Mouse (Mus musculus): ENCODE measurements around the gene Hist1h4a. TPM values are rescaled to one million over a fixed set of nuclear protein-coding genes. Genes with fewer than 3 reads are reported as not detected.

Gene Hist1h4a
- polyA plus RNA-seq, 2 experiments from 2014 or later, result 3.1 TPM; not detected in 1

- no peak for ATAC-seq
Observed at GRCm38 (mm10) chr13:23757921-23758320, 3.1 kb downstream of the Hist1h4a start.

DNA sequence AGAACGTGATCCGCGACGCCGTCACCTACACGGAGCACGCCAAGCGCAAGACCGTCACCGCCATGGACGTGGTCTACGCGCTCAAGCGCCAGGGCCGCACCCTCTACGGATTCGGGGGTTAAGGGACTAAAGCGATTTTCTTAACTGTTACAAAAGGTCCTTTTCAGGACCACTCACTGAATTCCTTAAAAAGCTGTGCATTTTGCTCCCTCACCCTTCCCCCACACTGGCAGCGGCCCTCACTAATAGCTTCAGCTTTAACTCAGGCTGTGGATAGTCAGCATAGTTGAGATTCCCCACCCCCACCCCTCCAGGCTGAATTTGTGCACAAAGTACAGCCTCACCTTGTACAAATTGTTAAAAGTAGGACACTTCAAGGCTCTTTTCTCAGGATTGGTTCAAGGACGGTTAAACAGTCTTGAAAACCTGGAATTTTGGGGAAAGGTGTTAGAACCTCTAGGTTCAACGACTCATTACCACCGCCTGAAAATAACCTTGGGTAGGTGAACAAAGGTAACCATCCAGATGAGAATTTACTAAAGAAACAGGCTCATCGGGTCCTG lies 3.7 kb downstream of the Hist1h4a start:
- ATAC-seq, result no peak

GRCm38 (mm10) chr13:23756790-23757189 lies 4.2 kb downstream of the Hist1h4a start, which contains the start of gene Hist1h4b:
TSS of gene Hist1h4b (plus strand) at chr13:23757013.
- ATAC-seq, result peak; percentile 62

DNA sequence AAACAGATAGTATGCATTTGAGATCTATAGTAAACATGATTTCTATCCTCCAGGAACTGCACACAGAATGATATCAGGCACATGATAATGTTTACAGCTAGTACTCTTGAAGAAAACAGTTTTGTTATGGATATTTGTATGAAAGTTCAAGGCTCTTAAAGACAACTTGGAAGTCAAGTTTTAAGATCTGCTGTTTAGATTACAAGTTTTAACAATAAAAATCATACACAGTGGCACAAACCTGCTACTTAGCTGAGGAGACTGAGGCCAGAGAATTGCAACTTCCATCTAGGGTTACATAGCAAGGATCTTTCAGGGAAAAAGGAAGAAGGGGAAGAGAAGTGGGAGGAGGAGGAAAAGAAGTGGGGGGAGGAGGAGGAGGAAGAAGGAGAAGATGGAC lies 6.0 kb downstream of the Hist1h4a start:
- no peak for ATAC-seq

DNA sequence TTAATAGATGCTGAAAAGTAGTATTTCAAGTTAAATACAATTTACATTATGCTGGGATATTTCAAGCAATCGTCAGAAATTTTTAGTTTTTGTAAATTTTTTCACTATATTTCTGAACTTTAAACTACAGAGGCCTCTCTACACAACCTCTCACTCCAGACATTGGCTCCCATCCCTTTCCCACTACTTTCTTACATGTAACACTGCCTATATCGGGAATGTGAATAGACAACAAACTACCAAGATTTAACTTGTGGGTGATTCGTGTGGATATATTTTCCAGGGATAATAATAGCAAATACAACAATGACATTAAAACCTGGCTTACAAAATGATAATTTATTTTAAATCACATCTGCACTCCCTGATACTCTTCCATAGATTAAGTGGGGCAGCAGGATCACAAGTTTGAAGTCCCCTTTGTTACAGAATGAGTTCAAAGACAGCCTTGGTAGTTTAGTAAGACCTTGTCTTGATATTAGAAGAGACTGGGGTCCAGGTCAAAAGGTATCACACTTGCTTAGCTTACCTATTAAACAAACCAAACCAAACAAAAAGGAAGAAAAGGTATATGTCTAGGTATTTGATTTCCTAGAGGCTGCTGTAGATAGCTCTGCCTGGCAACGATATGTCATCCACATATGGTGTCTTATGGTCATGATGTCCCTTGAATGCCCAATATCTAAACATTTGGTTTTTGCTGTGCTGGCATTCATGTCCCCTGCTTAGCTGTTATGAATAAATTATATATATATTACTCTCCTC lies 7.5 kb downstream of the Hist1h4a start:
- no peak for ATAC-seq

DNA sequence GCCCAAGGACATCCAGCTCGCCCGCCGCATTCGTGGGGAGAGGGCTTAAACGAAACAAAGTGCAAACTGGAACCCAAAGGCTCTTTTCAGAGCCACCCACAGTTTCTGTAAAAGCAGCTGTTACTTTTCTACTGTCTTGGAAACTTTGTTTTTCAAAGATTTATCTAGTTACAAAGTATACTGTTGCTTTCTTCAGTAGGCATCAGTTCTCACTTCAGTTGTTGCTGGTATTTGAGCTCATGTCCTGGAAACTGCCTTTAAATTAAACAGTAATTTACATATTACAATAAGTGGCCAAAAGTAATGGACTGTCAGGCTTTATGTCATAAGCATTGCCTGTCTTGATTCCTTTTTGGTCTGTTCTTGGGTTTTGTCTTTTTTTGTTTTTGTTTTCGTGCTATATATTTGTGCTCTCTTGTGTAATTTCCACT lies 8.3 kb downstream of the Hist1h4a start:
- ATAC-seq, result no peak

GRCm38 (mm10) chr13:23752067-23752741 lies 8.8 kb downstream of the Hist1h4a start, which contains the start of gene Hist1h3b:
TSS of gene Hist1h3b (plus strand) at chr13:23752267.
- peak; percentile 38 for ATAC-seq

GRCm38 (mm10) chr13:23751478-23751956 lies 9.5 kb downstream of the Hist1h4a start:
- ATAC-seq, result no peak

- peak; percentile 38 for ATAC-seq
Observed at GRCm38 (mm10) chr13:23750839-23751477, 10.1 kb downstream of the Hist1h4a start, which contains the start of gene Hist1h2ab. TSS of gene Hist1h2ab (plus strand) at chr13:23751126.

- ATAC-seq, result no peak
Observed at GRCm38 (mm10) chr13:23749563-23750121, 11.4 kb downstream of the Hist1h4a start.

GRCm38 (mm10) chr13:23747892-23748288 lies 13.1 kb downstream of the Hist1h4a start:
- ATAC-seq, result no peak

DNA sequence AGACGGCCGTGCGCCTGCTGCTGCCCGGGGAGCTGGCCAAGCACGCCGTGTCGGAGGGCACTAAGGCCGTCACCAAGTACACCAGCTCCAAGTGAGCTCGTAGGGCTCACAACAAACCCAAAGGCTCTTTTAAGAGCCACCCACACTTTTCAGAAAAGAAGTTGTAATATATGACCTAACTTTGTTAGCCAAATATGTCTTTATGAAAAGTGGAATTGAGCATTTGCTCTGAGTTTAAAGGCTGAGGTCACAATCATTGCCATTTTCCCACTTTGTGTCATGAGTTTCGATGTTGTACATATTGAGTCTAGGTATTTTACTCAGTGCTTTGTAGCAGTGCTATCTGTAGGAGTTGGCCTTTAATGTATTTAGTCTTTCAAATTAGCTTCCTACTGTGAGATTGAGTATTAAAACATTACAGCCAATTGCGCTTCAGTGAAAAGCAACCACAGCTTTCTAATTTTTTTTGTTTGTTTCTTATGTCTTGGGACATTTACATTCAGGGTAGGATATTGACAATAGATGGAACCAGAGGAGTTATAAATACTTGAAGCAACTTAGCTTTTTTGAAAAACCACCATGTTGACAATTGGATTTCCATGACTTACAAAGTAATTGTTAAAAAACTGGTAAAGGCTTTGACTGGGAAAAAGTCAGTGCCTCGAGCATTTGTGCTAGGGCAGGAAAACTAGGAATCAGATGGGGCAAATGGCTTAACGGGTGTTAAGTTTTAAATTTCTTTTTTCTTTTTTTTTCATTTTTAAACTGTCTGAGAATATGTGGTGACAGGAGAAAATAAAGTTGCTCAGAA lies 13.7 kb downstream of the Hist1h4a start:
- no peak for ATAC-seq

DNA sequence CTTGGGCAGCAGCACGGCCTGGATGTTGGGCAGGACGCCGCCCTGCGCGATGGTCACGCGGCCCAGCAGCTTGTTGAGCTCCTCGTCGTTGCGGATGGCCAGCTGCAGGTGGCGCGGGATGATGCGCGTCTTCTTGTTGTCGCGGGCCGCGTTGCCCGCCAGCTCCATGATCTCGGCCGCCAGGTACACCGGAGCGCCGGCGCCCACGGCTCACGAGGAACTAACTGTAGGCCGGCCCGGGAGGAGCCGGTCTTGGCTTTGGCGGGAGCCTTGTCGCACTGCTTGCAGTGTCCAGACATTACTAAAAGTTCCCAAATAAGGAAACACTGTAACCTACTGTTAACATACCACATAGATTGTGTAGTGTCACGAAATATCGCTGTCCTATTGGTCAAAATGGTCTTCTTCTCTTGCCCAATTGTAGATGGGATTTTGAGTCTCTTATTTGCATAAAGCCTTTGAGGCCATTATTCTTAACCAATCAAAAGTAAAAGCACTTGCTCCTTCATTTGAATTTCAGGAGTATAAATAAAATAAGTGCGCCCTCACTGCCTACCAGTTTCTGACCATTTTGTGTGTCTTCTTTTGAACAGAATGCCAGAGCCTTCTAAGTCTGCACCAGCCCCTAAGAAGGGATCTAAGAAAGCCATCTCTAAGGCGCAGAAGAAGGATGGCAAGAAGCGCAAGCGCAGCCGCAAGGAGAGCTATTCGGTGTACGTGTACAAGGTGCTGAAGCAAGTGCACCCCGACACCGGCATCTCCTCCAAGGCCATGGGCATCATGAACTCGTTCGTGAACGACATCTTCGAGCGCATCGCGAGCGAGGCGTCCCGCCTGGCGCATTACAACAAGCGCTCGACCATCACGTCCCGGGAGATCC lies 14.6 kb downstream of the Hist1h4a start, which contains the start of gene Hist1h2bb:
TSS of gene Hist1h2bb (plus strand) at position 534 of the 880 bp plus-strand sequence.
- peak; percentile 87 for ATAC-seq

- peak; percentile 68 for ATAC-seq
Observed at GRCm38 (mm10) chr13:23745381-23746161, 15.5 kb downstream of the Hist1h4a start, which contains the start of gene Hist1h3c. TSS of gene Hist1h3c (minus strand) at chr13:23745602.

GRCm38 (mm10) chr13:23744421-23745380 lies 16.3 kb downstream of the Hist1h4a start:
- ATAC-seq, result no peak

DNA sequence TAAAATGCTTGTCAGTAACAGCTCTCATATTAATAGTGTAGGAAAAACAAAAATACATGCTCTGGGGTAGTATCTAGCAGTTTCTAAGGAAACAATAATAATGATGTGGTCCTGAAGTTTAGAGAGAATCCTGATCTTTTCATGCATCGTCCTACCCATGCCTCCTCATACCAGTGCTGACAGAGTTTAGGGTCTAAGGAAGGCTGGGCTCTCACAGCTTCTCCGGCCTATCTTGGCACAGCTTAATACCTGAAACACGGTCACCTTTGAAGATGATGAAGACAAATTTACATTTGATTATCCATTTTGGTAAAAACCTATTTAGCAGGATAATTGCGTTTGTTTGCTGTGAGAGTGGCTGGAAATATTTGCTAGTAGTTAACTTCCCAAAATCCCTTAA lies 17.1 kb downstream of the Hist1h4a start:
- ATAC-seq, result no peak

GRCm38 (mm10) chr13:23743215-23743614 lies 17.8 kb downstream of the Hist1h4a start:
- ATAC-seq, result no peak

DNA sequence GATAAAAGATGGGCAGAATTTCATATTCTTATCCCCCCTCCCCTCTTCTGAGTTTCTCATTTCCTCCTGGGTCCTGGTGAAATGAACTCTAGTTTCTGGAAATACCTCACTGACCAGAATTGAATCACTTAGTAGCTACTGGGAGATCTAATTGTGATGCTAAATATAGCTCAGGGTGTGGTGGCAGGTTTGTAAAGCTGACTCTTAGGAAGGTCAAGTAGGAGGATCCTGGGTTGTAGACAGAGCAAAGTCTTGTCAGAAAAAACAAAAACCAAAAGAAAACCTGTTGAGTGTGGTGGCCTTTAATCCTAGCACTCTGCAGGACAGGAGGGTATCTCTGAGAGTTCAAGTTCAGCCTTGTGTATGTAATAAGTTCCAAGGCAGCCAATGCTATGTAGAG lies 19.0 kb downstream of the Hist1h4a start:
- ATAC-seq, result no peak

Data from activated CD4-positive, CD25-positive, alpha-beta regulatory T cell, adult 4 months (primary cell).